Mouse (Mus musculus) urinary bladder, postnatal 10 days (tissue): Measurements from ENCODE around the gene Tsc22d3.
"Not testable (repeated sequence)": the region's sequence is repeated elsewhere in the genome, so short reads cannot be mapped to it uniquely, and the experiment has no call there.

Source experiments
- DNase-seq: peaks from one replicate; pipeline ENCODE4 v3.0.0; 2022; ENCODE audit warnings: low spot score

The Tsc22d3 gene

DNA sequence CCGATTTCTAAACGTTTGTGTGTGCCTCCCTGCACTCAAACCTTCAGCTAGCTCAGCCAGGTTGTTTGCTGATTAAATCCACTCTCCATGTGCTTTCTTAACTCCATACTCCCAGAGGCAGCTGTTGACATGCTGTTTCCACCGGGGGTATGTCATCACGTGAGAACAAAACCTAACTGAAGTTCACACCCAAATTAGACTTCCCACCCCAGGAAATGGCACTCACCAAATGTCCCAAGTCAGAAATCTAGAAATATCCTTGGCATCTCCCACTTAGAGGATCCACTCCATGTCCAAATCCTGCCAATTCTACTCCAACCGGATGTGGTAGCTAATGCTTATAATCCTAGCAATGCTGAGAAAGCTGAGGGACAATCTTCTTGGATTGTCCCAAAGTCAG lies 100.2 kb downstream of the Tsc22d3 start:
- no peak for DNase-seq

DNA sequence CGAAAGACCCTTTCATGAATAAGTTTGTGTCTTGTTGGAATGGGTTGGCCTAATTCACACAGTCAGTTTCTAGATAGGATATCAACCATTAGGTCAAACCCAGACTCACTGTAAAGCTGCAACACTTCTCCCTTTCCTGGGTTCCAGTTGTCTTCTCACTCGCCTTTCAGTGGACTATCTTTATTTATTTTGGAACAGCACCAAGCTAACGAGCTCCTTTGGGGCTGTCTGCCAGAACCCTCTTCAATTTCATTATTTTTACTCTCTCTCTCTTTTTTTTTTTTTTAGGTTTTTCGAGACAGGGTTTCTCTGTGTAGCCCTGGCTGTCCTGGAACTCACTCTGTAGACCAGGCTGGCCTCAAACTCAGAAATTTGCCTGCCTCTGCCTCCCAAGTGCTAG lies 102.0 kb downstream of the Tsc22d3 start:
- DNase-seq = not testable (repeated sequence)

DNA sequence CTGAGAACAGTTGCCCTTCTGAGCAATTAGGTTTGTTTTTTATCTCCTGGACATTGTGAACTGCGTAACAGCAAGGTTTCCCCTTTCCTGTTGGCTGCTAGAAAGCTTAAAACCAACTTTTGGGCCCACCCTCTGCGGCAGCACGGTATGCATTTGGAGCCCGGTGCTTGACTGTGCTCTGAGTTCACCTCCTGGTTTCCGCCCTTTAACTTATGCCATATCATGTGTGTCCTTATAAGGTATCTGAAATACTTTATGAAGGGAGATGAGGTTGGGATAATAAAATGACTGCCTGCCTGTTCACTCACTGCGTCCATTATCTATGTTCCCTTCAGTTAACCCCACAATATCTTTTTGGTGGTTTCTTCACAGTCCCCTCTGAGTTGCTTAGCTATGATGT lies 106.3 kb downstream of the Tsc22d3 start:
- no peak for DNase-seq

DNA sequence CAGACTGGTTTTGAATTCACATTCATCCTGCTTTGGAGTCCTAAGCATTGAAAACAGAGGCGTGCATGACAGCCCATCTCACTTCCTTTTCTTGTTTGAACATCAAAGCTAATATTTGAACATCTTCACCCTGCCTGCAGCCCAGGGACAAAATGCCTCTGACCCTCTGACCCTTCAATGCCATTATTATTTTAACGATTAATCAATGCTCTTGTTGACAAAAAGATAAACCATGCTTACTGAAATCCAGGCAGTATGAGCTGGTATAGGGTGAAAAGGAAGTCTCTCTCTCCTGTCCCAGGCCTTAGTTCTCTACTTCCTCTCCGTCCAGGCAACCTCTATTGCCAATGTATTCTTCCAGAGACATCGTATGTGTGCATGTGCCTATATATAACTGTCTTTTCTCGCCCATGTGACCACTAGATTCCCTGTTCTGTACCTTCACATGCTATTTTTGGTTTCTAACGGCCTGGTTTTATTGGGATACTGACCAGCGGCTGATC lies 106.9 kb downstream of the Tsc22d3 start:
- DNase-seq = no peak

DNA sequence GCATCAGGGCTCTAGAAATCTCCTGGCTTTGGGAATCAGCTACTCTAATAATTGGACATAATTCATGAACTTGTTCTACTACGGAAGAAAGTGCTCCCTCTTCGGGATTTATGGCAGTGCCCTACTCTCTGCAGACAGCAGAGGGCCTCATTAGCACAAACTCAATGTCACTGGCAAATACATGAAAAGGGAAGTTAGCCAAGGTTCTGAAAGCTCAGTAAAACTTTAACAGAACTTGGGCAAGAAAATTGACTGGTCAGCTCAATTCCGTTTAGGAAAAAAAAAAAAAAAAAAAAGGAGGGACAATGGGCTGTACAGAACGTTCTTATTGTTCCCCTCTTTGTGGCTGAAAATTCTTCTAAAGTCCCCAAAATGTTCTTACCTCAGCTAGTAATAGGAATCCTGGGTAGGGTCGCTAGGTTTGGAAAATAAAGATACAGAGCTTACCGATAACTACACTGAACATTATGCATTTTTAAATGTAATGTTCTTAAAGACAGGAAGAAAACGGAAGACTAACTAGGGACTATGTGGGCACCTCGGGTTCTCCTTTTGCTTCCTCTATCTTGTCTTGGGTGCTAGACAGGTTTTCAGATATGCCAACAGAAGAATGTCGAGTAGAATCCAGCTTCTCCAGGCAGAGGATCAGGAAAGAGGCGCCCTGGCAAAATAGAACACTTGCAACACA lies 108.4 kb downstream of the Tsc22d3 start:
- no peak for DNase-seq

DNA sequence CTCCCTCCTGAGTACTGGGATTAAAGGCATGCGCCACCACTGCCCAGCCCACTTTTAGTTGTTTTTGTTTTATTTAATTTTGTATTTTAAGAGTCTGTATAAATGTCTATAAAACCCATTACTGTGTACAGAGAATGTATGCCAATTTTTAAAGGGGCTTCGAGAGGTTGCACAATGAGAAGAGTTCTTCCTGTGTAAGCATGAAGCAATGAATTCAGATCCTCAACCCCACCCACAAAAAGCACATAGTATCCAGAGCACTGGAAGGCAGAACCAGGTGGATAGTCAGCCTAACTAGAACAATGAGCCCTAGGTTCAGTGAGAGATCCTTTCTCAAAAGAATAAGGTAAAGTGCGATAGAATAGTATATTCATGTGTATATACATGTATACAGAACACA lies 110.3 kb downstream of the Tsc22d3 start:
- DNase-seq = no peak
